Mouse (Mus musculus) myocyte (in vitro differentiated cells): ENCODE data around the gene Odf4. TPM values are rescaled to one million over a fixed set of nuclear protein-coding genes. Genes with fewer than 3 reads are reported as not detected.

Experiments
- H3K27me3 ChIP-seq: one replicate; pipeline ENCODE4 v1.6.1; 2011; ENCODE audit not compliant: control insufficient read depth, insufficient read depth, insufficient read length
- H3K36me3 ChIP-seq: one replicate; pipeline ENCODE4 v1.6.1; 2011; ENCODE audit not compliant: control insufficient read depth, insufficient read depth
- H3K4me2 ChIP-seq: one replicate; pipeline ENCODE4 v1.6.1; 2011; ENCODE audit warnings: low read depth, control low read depth
- H3K4me3 ChIP-seq: one replicate; pipeline ENCODE4 v1.5.1; 2011; ENCODE audit warnings: mild to moderate bottlenecking, control low read depth, moderate library complexity
- H3K79me2 ChIP-seq: one replicate; pipeline ENCODE4 v1.6.1; 2011; ENCODE audit not compliant: control insufficient read depth, insufficient read depth
- H3ac ChIP-seq: one replicate; pipeline ENCODE4 v1.6.1; 2011; ENCODE audit not compliant: control insufficient read depth, insufficient read length
- CEBPB ChIP-seq: IDR thresholded peaks from 2 replicates; pipeline ENCODE4 v1.6.1; 2011; ENCODE audit warnings: mild to moderate bottlenecking, moderate library complexity; ENCODE audit not compliant: poor library complexity, insufficient read depth, severe bottlenecking
- E2F4 ChIP-seq: IDR thresholded peaks from one replicate; pipeline ENCODE4 v1.6.1; 2011; ENCODE audit warnings: mild to moderate bottlenecking, control low read depth, moderate library complexity; ENCODE audit not compliant: insufficient read depth
- MAX ChIP-seq: IDR thresholded peaks from one replicate; pipeline ENCODE4 v1.6.1; 2011; ENCODE audit warnings: low read depth, mild to moderate bottlenecking, control low read depth
- MYOD1 ChIP-seq, 3 experiments: IDR thresholded peaks; one replicate each; pipeline ENCODE4 v1.6.1; 2011; ENCODE audit warnings: control low read depth in 2 of 3, low read depth in 2 of 3, mild to moderate bottlenecking in 2 of 3, moderate library complexity in 1 of 3; ENCODE audit not compliant: insufficient read length in 2 of 3, control insufficient read depth in 1 of 3
- MYOG ChIP-seq, 3 experiments: IDR thresholded peaks; one replicate each; pipeline ENCODE4 v1.6.1; 2011; ENCODE audit warnings: control low read depth in 2 of 3, low read depth in 2 of 3, mild to moderate bottlenecking in 2 of 3; ENCODE audit not compliant: insufficient read length in 2 of 3, control insufficient read depth in 1 of 3, insufficient read depth in 1 of 3
- POLR2A ChIP-seq: IDR thresholded peaks from one replicate; pipeline ENCODE4 v1.6.1; 2011; ENCODE audit warnings: low read depth, mild to moderate bottlenecking, control low read depth, moderate library complexity; ENCODE audit not compliant: insufficient read length
- POLR2AphosphoS2 ChIP-seq: IDR thresholded peaks from one replicate; pipeline ENCODE4 v1.6.1; 2011; ENCODE audit warnings: low read depth, control low read depth; ENCODE audit not compliant: insufficient read length
- REST ChIP-seq: IDR thresholded peaks from one replicate; pipeline ENCODE4 v1.6.1; 2011; ENCODE audit warnings: mild to moderate bottlenecking, control low read depth, moderate library complexity; ENCODE audit not compliant: insufficient read depth, insufficient read length
- SRF ChIP-seq: IDR thresholded peaks from one replicate; pipeline ENCODE4 v1.6.1; 2011; ENCODE audit warnings: low read depth; ENCODE audit not compliant: control insufficient read depth, insufficient read length
- TCF12 ChIP-seq: IDR thresholded peaks from one replicate; pipeline ENCODE4 v1.6.1; 2011; ENCODE audit warnings: mild to moderate bottlenecking, control low read depth; ENCODE audit not compliant: poor library complexity, insufficient read depth, severe bottlenecking
- TCF3 ChIP-seq: IDR thresholded peaks from one replicate; pipeline ENCODE4 v1.6.1; 2011; ENCODE audit warnings: low read depth, control low read depth; ENCODE audit not compliant: insufficient read length
- USF1 ChIP-seq: IDR thresholded peaks from one replicate; pipeline ENCODE4 v1.6.1; 2011; ENCODE audit warnings: low read depth, mild to moderate bottlenecking, control low read depth, moderate library complexity
- polyA plus RNA-seq: library from polyadenylated mRNA; unstranded; fragments of >200 nt; fragmentation: generic; extraction: Trizol; gene quantifications from one replicate; pipeline ENCODE4 v1.2.1, GENCODE M21; 2012; ENCODE audit warnings: missing spikeins

Odf4 gene
- polyA plus RNA-seq, 1 experiment = not detected

- Histone ChIP-seq H3K4me2 (peak overlapping the region; percentile 78), H3K4me3 (peak overlapping the region; percentile 85), H3K27me3 (peaks cover 5% of the 10 kb centered on the region), H3ac (no peak overlapping the region), H3K79me2 (peaks cover 14% of the 10 kb centered on the region), H3K36me3 (peaks cover 10% of the 10 kb centered on the region)
- TF ChIP-seq POLR2AphosphoS2 = no peak
- no peak for TF ChIP-seq MYOD1 (IDR thresholded peaks at IDR 0.05; ENCODE audit: control insufficient read depth in 1 of 3, insufficient read length in 2 of 3, low read depth in 2 of 3)
- no peak for TF ChIP-seq E2F4
- no peak for TF ChIP-seq REST
- no peak for TF ChIP-seq MAX
- no peak for TF ChIP-seq TCF12
- TF ChIP-seq USF1 = no peak
- no peak for TF ChIP-seq POLR2A
- no peak for TF ChIP-seq SRF
- no peak for TF ChIP-seq CEBPB
- no peak for TF ChIP-seq MYOG (IDR thresholded peaks at IDR 0.05; ENCODE audit: control insufficient read depth in 1 of 3, insufficient read depth in 1 of 3, insufficient read length in 2 of 3, low read depth in 2 of 3)
- no peak for TF ChIP-seq TCF3
Measured at GRCm38 (mm10) chr11:68902823-68903222, 24.1 kb downstream of the Odf4 start.

- H3ac ChIP-seq = peak overlapping the region; percentile 37
- peaks cover 10% of the 10 kb centered on the region for H3K36me3 ChIP-seq
- H3K4me3 ChIP-seq = peak overlapping the region; percentile 85
- peaks cover 5% of the 10 kb centered on the region for H3K27me3 ChIP-seq
- TF ChIP-seq MYOG (IDR thresholded peaks at IDR 0.05; ENCODE audit: control insufficient read depth in 1 of 3, insufficient read depth in 1 of 3, insufficient read length in 2 of 3, low read depth in 2 of 3) (no peak), USF1 (no peak), MYOD1 (IDR thresholded peaks at IDR 0.05; ENCODE audit: control insufficient read depth in 1 of 3, insufficient read length in 2 of 3, low read depth in 2 of 3) (no peak), REST (no peak), SRF (no peak)
- H3K4me2 ChIP-seq = peak overlapping the region; percentile 78
- peaks cover 14% of the 10 kb centered on the region for H3K79me2 ChIP-seq
Measured at GRCm38 (mm10) chr11:68902367-68902766, 24.5 kb downstream of the Odf4 start.

GRCm38 (mm10) chr11:68902047-68902364 is 24.9 kb downstream of the Odf4 start:
- Histone ChIP-seq H3K79me2 (peaks cover 14% of the 10 kb centered on the region), H3K36me3 (peaks cover 10% of the 10 kb centered on the region), H3K4me2 (peak overlapping the region; percentile 78), H3ac (peak overlapping the region; percentile 37), H3K4me3 (peak overlapping the region; percentile 85), H3K27me3 (peaks cover 5% of the 10 kb centered on the region)
- TF ChIP-seq REST (no peak), POLR2A (no peak)

GRCm38 (mm10) chr11:68901351-68902046 is 25.4 kb downstream of the Odf4 start, which contains the start of gene Rpl26:
Rpl26 (plus strand) TSS chr11:68901583.
- peak within 1 kb of the TSS; percentile 85 for H3K4me3 ChIP-seq
- H3ac ChIP-seq = peak within 1 kb of the TSS; percentile 37
- H3K36me3 ChIP-seq = peaks cover 10% of the 10 kb centered on the region
- H3K79me2 ChIP-seq = peaks cover 14% of the 10 kb centered on the region
- H3K4me2 ChIP-seq = peak within 1 kb of the TSS; percentile 80
- peak; percentile 44 for TF ChIP-seq REST
- TF ChIP-seq SRF = peak; percentile 91
- TF ChIP-seq MYOD1 (IDR thresholded peaks at IDR 0.05; ENCODE audit: control insufficient read depth in 1 of 3, insufficient read length in 2 of 3, low read depth in 2 of 3) = no peak
- TF ChIP-seq POLR2AphosphoS2 = peak; percentile 96
- no peak for TF ChIP-seq MAX
- TF ChIP-seq USF1 = no peak
- TF ChIP-seq TCF3 = no peak
- TF ChIP-seq POLR2A = peak; percentile 95
- H3K27me3 ChIP-seq = peaks cover 5% of the 10 kb centered on the region

GRCm38 (mm10) chr11:68900519-68901350 is 26.1 kb downstream of the Odf4 start:
- H3K4me3 ChIP-seq = peak overlapping the region; percentile 85
- peaks cover 14% of the 10 kb centered on the region for H3K79me2 ChIP-seq
- TF ChIP-seq MYOG (IDR thresholded peaks at IDR 0.05; ENCODE audit: control insufficient read depth in 1 of 3, insufficient read depth in 1 of 3, insufficient read length in 2 of 3, low read depth in 2 of 3) (no peak), TCF12 (no peak), MYOD1 (IDR thresholded peaks at IDR 0.05; ENCODE audit: control insufficient read depth in 1 of 3, insufficient read length in 2 of 3, low read depth in 2 of 3) (no peak), E2F4 (no peak), POLR2AphosphoS2 (no peak), TCF3 (no peak), MAX (no peak), USF1 (no peak), SRF (no peak), POLR2A (no peak), REST (no peak), CEBPB (no peak)
- H3K27me3 ChIP-seq = peaks cover 5% of the 10 kb centered on the region
- H3ac ChIP-seq = no peak overlapping the region
- H3K36me3 ChIP-seq = peaks cover 9% of the 10 kb centered on the region
- H3K4me2 ChIP-seq = peak overlapping the region; percentile 80
